ENCODE assay signal across 8 mouse cellular contexts in the genomic region with DNA sequence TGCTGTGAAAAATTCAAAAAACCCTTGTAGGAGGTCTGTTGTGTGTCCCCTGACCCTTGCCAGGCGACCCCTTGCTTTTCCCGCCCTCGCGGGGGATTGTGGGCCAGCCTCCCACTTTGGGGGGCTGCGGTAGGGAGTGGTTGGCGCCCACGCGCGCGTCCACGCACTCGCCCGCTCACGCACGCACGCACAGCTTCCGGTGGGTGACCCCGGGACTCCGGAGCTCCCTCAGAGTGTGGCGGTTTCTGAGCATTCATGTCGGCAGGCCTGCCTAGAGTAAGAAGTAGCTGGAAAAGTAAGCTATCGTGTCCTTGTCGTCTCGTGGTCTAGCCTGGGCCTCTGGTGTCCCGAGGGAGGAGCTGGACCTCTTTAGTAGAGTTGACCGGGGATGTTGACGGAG. TPM values are rescaled to one million over a fixed set of nuclear protein-coding genes. Genes with fewer than 3 reads are reported as not detected.
DNase-seq lines count a peak whose midpoint lies in the region; ATAC-seq and TF ChIP-seq lines count a peak whose summit lies in the region.

A gene (minus strand): TSS at position 79 of the 400 bp plus-strand sequence.
A gene (plus strand): TSS at position 190 of the 400 bp plus-strand sequence.

- TF ChIP-seq EP300 in CH12.LX (IDR thresholded peaks at IDR 0.05; ENCODE audit: low read length) = no peak

- no peak for ATAC-seq in heart, embryonic 11.5 days (replicated peaks; ENCODE audit: insufficient number of reproducible peaks, low FRiP score, low TSS enrichment)
- peak; percentile 60 for ATAC-seq in hindbrain, embryonic 13.5 days (ENCODE audit: low FRiP score)
- 0 out of 2 replicates have a peak, but pooled peaks have one; percentile 3 for ATAC-seq in liver, embryonic 16.5 days (ENCODE audit: low read depth)
- no peak for ATAC-seq in activated CD4-positive, CD25-positive, alpha-beta regulatory T cell, adult 4 months

- no peaks in the 10 kb centered on the region; the same call in 1 of the 2 replicates for H3K36me3 ChIP-seq in heart, embryonic 11.5 days (ENCODE audit: control insufficient read depth, insufficient read depth, low read length)
- H3K36me3 ChIP-seq in CH12.LX (replicated peaks in 1 of 2; ENCODE audit: control insufficient read depth in 1 of 2, insufficient read depth in 1 of 2, low read length in 1 of 2) = peaks cover 0 to 12% of the 10 kb centered on the region in 2 experiments
- H3K36me3 ChIP-seq in embryonic facial prominence, embryonic 10.5 days (replicated peaks) = peaks cover 26% of the 10 kb centered on the region
- no peaks in the 10 kb centered on the region for H3K36me3 ChIP-seq in hindbrain, embryonic 13.5 days
- no peaks in the 10 kb centered on the region for H3K36me3 ChIP-seq in liver, embryonic 16.5 days (ENCODE audit: control insufficient read depth, insufficient read depth)
- no peaks in the 10 kb centered on the region; the same call in none of the 2 replicates for H3K36me3 ChIP-seq in testis, adult 2 months (ENCODE audit: control insufficient read depth, insufficient read depth, low read length)

- dilution Hi-C loops in CH12.LX (cut with MboI; ENCODE audit: extremely low pct_ligation_motif_present, extremely low pct_unique_long_range_greater_than_20kb, low sequenced_read_pairs) = no loop called here

- TF ChIP-seq POLR2A in CH12.LX (IDR thresholded peaks at IDR 0.05; ENCODE audit: low read depth, low read length) = no peak
- peak; percentile 69 for TF ChIP-seq POLR2A in testis, adult 2 months (IDR thresholded peaks at IDR 0.05; ENCODE audit: control insufficient read depth, low read depth, low read length)

- DNase-seq in heart, postnatal 4 days = no peak
- DNase-seq in CH12.LX (ENCODE audit: extremely low read depth) = no peak
- no peak for DNase-seq in embryonic facial prominence, embryonic 10.5 days (ENCODE audit: low spot score)

- H3K27me3 ChIP-seq in heart, embryonic 11.5 days (ENCODE audit: control insufficient read depth, insufficient read depth, low read length) = no peaks in the 10 kb centered on the region
- no peaks in the 10 kb centered on the region for H3K27me3 ChIP-seq in CH12.LX (replicated peaks)
- no peaks in the 10 kb centered on the region for H3K27me3 ChIP-seq in embryonic facial prominence, embryonic 10.5 days (replicated peaks; ENCODE audit: low read depth, poor library complexity, severe bottlenecking)
- H3K27me3 ChIP-seq in hindbrain, embryonic 13.5 days = no peaks in the 10 kb centered on the region
- H3K27me3 ChIP-seq in liver, embryonic 16.5 days (ENCODE audit: control insufficient read depth, insufficient read depth, low read depth, low read length) = no peaks in the 10 kb centered on the region
- H3K27me3 ChIP-seq in testis, adult 2 months (ENCODE audit: control insufficient read depth, insufficient read depth, low read length) = no peaks in the 10 kb centered on the region

- 69% methylated on average over 27 of the region's 27 CpGs for WGBS in heart, embryonic 11.5 days (ENCODE audit: insufficient replicate concordance)
- 75% methylated on average over 27 of the region's 27 CpGs for WGBS in embryonic facial prominence, embryonic 10.5 days
- WGBS in hindbrain, embryonic 13.5 days = 76% methylated on average over 27 of the region's 27 CpGs
- WGBS in liver, embryonic 16.5 days (ENCODE audit: insufficient replicate concordance) = 71% methylated on average over 27 of the region's 27 CpGs

- peaks cover 4% of the 10 kb centered on the region; the same call in 1 of the 2 replicates for H3K4me1 ChIP-seq in heart, embryonic 11.5 days (ENCODE audit: control insufficient read depth, insufficient read depth, low read length)
- peaks cover 3 to 22% of the 10 kb centered on the region in 2 experiments for H3K4me1 ChIP-seq in CH12.LX (ENCODE audit: control insufficient read depth in 1 of 2, insufficient read depth in 2 of 2)
- H3K4me1 ChIP-seq in embryonic facial prominence, embryonic 10.5 days = peaks cover 9% of the 10 kb centered on the region
- peaks cover 9% of the 10 kb centered on the region for H3K4me1 ChIP-seq in hindbrain, embryonic 13.5 days (replicated peaks)
- peaks cover 10% of the 10 kb centered on the region for H3K4me1 ChIP-seq in liver, embryonic 16.5 days (ENCODE audit: control insufficient read depth, low read depth, low read length)
- H3K4me1 ChIP-seq in testis, adult 2 months (ENCODE audit: control insufficient read depth, insufficient read depth, low read length) = peaks cover 4% of the 10 kb centered on the region

- H3K4me2 ChIP-seq in heart, embryonic 11.5 days = peak within 1 kb of the TSS; percentile 78
- peak within 1 kb of the TSS; percentile 84 for H3K4me2 ChIP-seq in CH12.LX (ENCODE audit: insufficient read depth, low read depth, poor library complexity, severe bottlenecking)
- H3K4me2 ChIP-seq in hindbrain, embryonic 13.5 days = peak within 1 kb of the TSS; percentile 64
- H3K4me2 ChIP-seq in liver, embryonic 16.5 days (ENCODE audit: low read depth, low read length) = peak within 1 kb of the TSS; percentile 77

- H3K9me3 ChIP-seq in heart, embryonic 11.5 days (replicated peaks; ENCODE audit: control insufficient read depth, low read length) = no peaks in the 10 kb centered on the region
- no peaks in the 10 kb centered on the region for H3K9me3 ChIP-seq in CH12.LX (replicated peaks; ENCODE audit: low read length)
- H3K9me3 ChIP-seq in embryonic facial prominence, embryonic 10.5 days = no peaks in the 10 kb centered on the region
- H3K9me3 ChIP-seq in hindbrain, embryonic 13.5 days = no peaks in the 10 kb centered on the region
- H3K9me3 ChIP-seq in liver, embryonic 16.5 days (replicated peaks; ENCODE audit: control insufficient read depth, low read length) = no peaks in the 10 kb centered on the region

- no peak for TF ChIP-seq RAD21 in CH12.LX (IDR thresholded peaks at IDR 0.05; ENCODE audit: low read depth, low read length)

- H3K9ac ChIP-seq in heart, embryonic 11.5 days (ENCODE audit: low read depth, low read length) = peak within 1 kb of the TSS; percentile 83
- peak within 1 kb of the TSS; percentile 93 for H3K9ac ChIP-seq in CH12.LX (ENCODE audit: insufficient read depth, low read depth)
- H3K9ac ChIP-seq in hindbrain, embryonic 13.5 days = peak within 1 kb of the TSS; percentile 84
- H3K9ac ChIP-seq in liver, embryonic 16.5 days (ENCODE audit: low read depth, low read length) = peak within 1 kb of the TSS; percentile 83

- peak within 1 kb of the TSS; percentile 84 for H3K27ac ChIP-seq in heart, embryonic 11.5 days (ENCODE audit: low read depth, low read length)
- H3K27ac ChIP-seq in CH12.LX (ENCODE audit: insufficient read depth, low read depth) = peak within 1 kb of the TSS; percentile 16
- peak within 1 kb of the TSS; percentile 94 for H3K27ac ChIP-seq in embryonic facial prominence, embryonic 10.5 days (replicated peaks)
- H3K27ac ChIP-seq in hindbrain, embryonic 13.5 days = peak within 1 kb of the TSS; percentile 97
- peak within 1 kb of the TSS; percentile 83 for H3K27ac ChIP-seq in liver, embryonic 16.5 days (ENCODE audit: low read length)
- peak within 1 kb of the TSS; percentile 97 for H3K27ac ChIP-seq in testis, adult 2 months (ENCODE audit: control insufficient read depth, insufficient read depth, low read depth, low read length)

- H3K4me3 ChIP-seq in heart, embryonic 11.5 days (ENCODE audit: low read depth, low read length) = peak within 1 kb of the TSS; percentile 56
- peak within 1 kb of the TSS; percentile 57 for H3K4me3 ChIP-seq in CH12.LX (replicated peaks in 1 of 3; ENCODE audit: low read depth in 2 of 3, low read length in 2 of 3, poor library complexity in 1 of 3)
- H3K4me3 ChIP-seq in embryonic facial prominence, embryonic 10.5 days = peak within 1 kb of the TSS; percentile 72
- H3K4me3 ChIP-seq in hindbrain, embryonic 13.5 days = peak within 1 kb of the TSS; percentile 60
- H3K4me3 ChIP-seq in liver, embryonic 16.5 days (ENCODE audit: low read depth, low read length) = peak within 1 kb of the TSS; percentile 79
- H3K4me3 ChIP-seq in testis, adult 2 months (ENCODE audit: control insufficient read depth, low read depth, low read length) = peak within 1 kb of the TSS; percentile 98

- H3K79me2 ChIP-seq in CH12.LX (replicated peaks; ENCODE audit: control insufficient read depth, extremely low read depth, insufficient read depth, poor library complexity, severe bottlenecking) = no peaks in the 10 kb centered on the region

- in situ Hi-C loops in CH12.LX (cut with MboI; ENCODE audit: low pct_ligation_motif_present, low pct_unique_long_range_greater_than_20kb, low sequenced_read_pairs) = loop anchor here (10.0 kb wide), 1 partner anchor 180 kb away; no protein-coding TSS in a partner anchor

- no peak for TF ChIP-seq CTCF in CH12.LX (conservative IDR thresholded peaks at IDR 0.05 in 1 of 2, IDR thresholded peaks at IDR 0.05 in 1 of 2; ENCODE audit: low read depth in 2 of 2, low read length in 2 of 2)
- no peak for TF ChIP-seq CTCF in testis, adult 2 months (IDR thresholded peaks at IDR 0.05; ENCODE audit: control insufficient read depth, insufficient read depth, insufficient replicate concordance, low read depth, low read length)

RNA-seq across cellular contexts. Expression of the first gene that starts in this region (rescaled TPM):
- 11.6 and 11.9 TPM in 2 replicates for polyA plus RNA-seq in heart, embryonic 11.5 days (2014; fragmentation: Nextera tagmentation; extraction: Ambion mirVana)
- 10 to 100 TPM; 10.5 to 11.1 TPM for total RNA-seq in heart, postnatal 4 days (2021)
- 5.3 and 6.8 TPM in 2 replicates for total RNA-seq in CH12.LX (2012; rRNA removed)
- 5.6 and 6.3 TPM in 2 replicates for total RNA-seq in CH12.LX (2014; rRNA removed)
- 4.8 and 6.1 TPM in 2 replicates for polyA plus RNA-seq in CH12.LX (2012; ENCODE audit: insufficient read length, low read depth)
- polyA plus RNA-seq in embryonic facial prominence, embryonic 10.5 days (2016; fragmentation: Nextera tagmentation; extraction: Ambion mirVana) = 11.5 and 11.9 TPM in 2 replicates
- 5.1 and 6.2 TPM in 2 replicates for polyA plus RNA-seq in hindbrain, embryonic 13.5 days (2015; fragmentation: Nextera tagmentation; extraction: Ambion mirVana)
- polyA plus RNA-seq in liver, embryonic 16.5 days (2015; fragmentation: Nextera tagmentation; extraction: Ambion mirVana) = 3.9 and 4.4 TPM in 2 replicates
- 14.2 and 16.4 TPM in 2 replicates for polyA plus RNA-seq in testis, adult 2 months (2012; rRNA removed)
- 1 to 10 TPM; 1.2 to 1.6 TPM for polyA plus RNA-seq in activated CD4-positive, CD25-positive, alpha-beta regulatory T cell, adult 4 months (2017; shearing (Covaris generic))

RNA-seq across cellular contexts. Expression of the second gene that starts in this region (rescaled TPM):
- 0.30 and 0.96 TPM in 2 replicates for polyA plus RNA-seq in heart, embryonic 11.5 days (2014; fragmentation: Nextera tagmentation; extraction: Ambion mirVana)
- total RNA-seq in heart, postnatal 4 days (2021) = not detected
- 1.4 and 1.5 TPM in 2 replicates for total RNA-seq in CH12.LX (2012; rRNA removed)
- 1.4 and 2.1 TPM in 2 replicates for total RNA-seq in CH12.LX (2014; rRNA removed)
- polyA plus RNA-seq in CH12.LX (2012; ENCODE audit: insufficient read length, low read depth) = 1.3 and 1.6 TPM in 2 replicates
- 0.50 TPM in 1 of 2 replicates, not detected in the other for polyA plus RNA-seq in embryonic facial prominence, embryonic 10.5 days (2016; fragmentation: Nextera tagmentation; extraction: Ambion mirVana)
- polyA plus RNA-seq in hindbrain, embryonic 13.5 days (2015; fragmentation: Nextera tagmentation; extraction: Ambion mirVana) = 1.00 and 1.0 TPM in 2 replicates
- polyA plus RNA-seq in liver, embryonic 16.5 days (2015; fragmentation: Nextera tagmentation; extraction: Ambion mirVana) = 0.08 and 0.21 TPM in 2 replicates
- 26.0 and 28.4 TPM in 2 replicates for polyA plus RNA-seq in testis, adult 2 months (2012; rRNA removed)
- polyA plus RNA-seq in activated CD4-positive, CD25-positive, alpha-beta regulatory T cell, adult 4 months (2017; shearing (Covaris generic)) = under 1 TPM; 0.22 to 0.58 TPM

Comparison
In these comparisons a context has a peak if more than half of its experiments do, and no peak if none do; other contexts are left out.
1. RNA of the second gene that starts in this region (polyA plus RNA-seq): 26.0 to 28.4 TPM in testis, adult 2 months; 1.3 to 1.6 TPM in CH12.LX, 1.00 to 1.0 TPM in hindbrain, embryonic 13.5 days, 0.22 to 0.58 TPM in activated CD4-positive, CD25-positive, alpha-beta regulatory T cell, adult 4 months, 0.30 to 0.96 TPM in heart, embryonic 11.5 days, 0.08 to 0.21 TPM in liver, embryonic 16.5 days and 0.50 TPM in embryonic facial prominence, embryonic 10.5 days; every median in the first group is over 10 times any median in the second.
2. ATAC-seq: peak in hindbrain, embryonic 13.5 days (single experiment) and liver, embryonic 16.5 days (single experiment); none in heart, embryonic 11.5 days (single experiment) and activated CD4-positive, CD25-positive, alpha-beta regulatory T cell, adult 4 months (single experiment).
3. H3K27ac ChIP-seq: peak in every context shown above with its lines; median percentile 97 in hindbrain, embryonic 13.5 days; 97 in testis, adult 2 months; 94 in embryonic facial prominence, embryonic 10.5 days; 84 in heart, embryonic 11.5 days; 83 in liver, embryonic 16.5 days; 16 in CH12.LX.
4. Peak in every context shown above with its lines, with median percentiles within 50 percentile points of each other: H3K4me2 ChIP-seq, H3K4me3 ChIP-seq and H3K9ac ChIP-seq.